Comparison of ENCODE assay signal across 19 mouse cellular contexts in the genomic region with DNA sequence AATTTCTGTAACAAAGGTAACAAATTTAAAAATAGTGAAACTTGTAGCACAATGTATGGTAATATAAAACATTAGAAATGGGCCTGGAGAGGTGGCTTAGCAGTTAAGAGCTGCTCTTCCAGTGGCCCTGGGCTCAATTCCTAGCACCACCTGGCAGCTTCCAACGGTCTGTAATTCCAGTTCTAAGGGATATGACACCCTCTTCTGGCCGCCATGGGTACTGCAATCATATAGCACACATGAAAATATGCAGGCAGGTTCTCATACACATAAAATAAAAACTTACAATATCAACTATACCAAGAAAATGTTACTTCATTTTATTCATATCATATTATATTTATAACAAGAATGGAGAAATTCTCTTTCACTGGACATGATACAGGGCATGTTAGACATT. TPM values are rescaled to one million over a fixed set of nuclear protein-coding genes. Genes with fewer than 3 reads are reported as not detected.
DNase-seq lines count a peak whose midpoint lies in the region; ATAC-seq and TF ChIP-seq lines count a peak whose summit lies in the region.
"Had no signal": no experiment of that assay in that cellular context is flagged by ENCODE, and none has a peak within 500 bp of the region (broad histone marks: within the 10 kb centered on the region; RNA-seq: fewer than 3 reads in every experiment).

No protein-coding gene starts in this region.

- H3K4me3 ChIP-seq in left cerebral cortex, adult 2 months, result no peak overlapping the region
- H3K4me3 ChIP-seq: embryonic facial prominence, embryonic 12.5 days; hindbrain, embryonic 13.5 days; limb, embryonic 13.5 days had no signal

- intact Hi-C loops in left cerebral cortex, adult 2 months (cut with DNase I), result no loop called here
- intact Hi-C loops in left cerebral cortex, postnatal 10 days (cut with DNase I), result no loop called here

- no peak for ATAC-seq in CD4-positive, CD25-positive, alpha-beta regulatory T cell, adult 4 months
- ATAC-seq in megakaryocyte-erythroid progenitor cell, adult 5-6 weeks (replicated peaks; ENCODE audit: low FRiP score, low TSS enrichment, poor library complexity, severe bottlenecking), result no peak
- ATAC-seq: activated CD4-positive, CD25-positive, alpha-beta regulatory T cell, adult 4 months; midbrain, embryonic 16.5 days had no signal

- TF ChIP-seq CTCF in left cerebral cortex, adult 2 months (IDR thresholded peaks at IDR 0.05), result peak; percentile 23

- H3K27ac ChIP-seq in left cerebral cortex, adult 2 months, result no peak overlapping the region
- H3K27ac ChIP-seq: embryonic facial prominence, embryonic 12.5 days; hindbrain, embryonic 13.5 days; kidney, postnatal 0 days; limb, embryonic 13.5 days had no signal

- peak; percentile 24 for DNase-seq in CD4-positive, CD25-positive, alpha-beta regulatory T cell, adult 2 months (ENCODE audit: low read depth, low spot score)
- DNase-seq in left cerebral cortex, adult 2 months (ENCODE audit: extremely low spot score in 1 of 2, low spot score in 2 of 2), result no peak
- no peak for DNase-seq in left cerebral cortex, postnatal 10 days (ENCODE audit: extremely low spot score in 1 of 2, low spot score in 2 of 2)
- DNase-seq in 3T3-L1 (ENCODE audit: low read depth, low spot score), result peak; percentile 23
- DNase-seq in R1 (ENCODE audit: low read depth, low spot score), result peak; percentile 46
- DNase-seq in cerebellum, adult 11 months, result no peak
- DNase-seq: adrenal gland, postnatal 36 days; cerebellum, adult 8-10 months; gastrocnemius, postnatal 10 days; kidney, adult 11 months; right cerebral cortex, adult 18-20 months had no signal

RNA-seq across cellular contexts. Expression of gene Hdc, which starts 21.2 kb away (rescaled TPM):
- polyA plus RNA-seq in CD4-positive, CD25-positive, alpha-beta regulatory T cell, adult 4 months (2017; shearing (Covaris generic)), result under 1 TPM; 0.42 to 0.61 TPM
- 1 to 10 TPM; 1.9 to 2.0 TPM for total RNA-seq in left cerebral cortex, adult 2 months (2021)
- under 1 TPM; 0.41 to 0.54 TPM for total RNA-seq in left cerebral cortex, postnatal 10 days (2021)
- 0.92 and 1.3 TPM in 2 replicates for total RNA-seq in megakaryocyte-erythroid progenitor cell, adult 5-6 weeks (2014; fragmentation: Nextera tagmentation)
- total RNA-seq in megakaryocyte-erythroid progenitor cell, adult 5-6 weeks (2017), result 0.46 and 2.6 TPM in 2 replicates

RNA-seq across cellular contexts. Expression of gene Gabpb1, which starts 35.8 kb away (rescaled TPM):
- 10 to 100 TPM; 55.8 to 63.8 TPM for polyA plus RNA-seq in CD4-positive, CD25-positive, alpha-beta regulatory T cell, adult 4 months (2017; shearing (Covaris generic))
- 10 to 100 TPM; 21.0 to 22.1 TPM for total RNA-seq in left cerebral cortex, adult 2 months (2021)
- 10 to 100 TPM; 21.2 to 22.5 TPM for total RNA-seq in left cerebral cortex, postnatal 10 days (2021)
- 26.1 and 35.4 TPM in 2 replicates for total RNA-seq in megakaryocyte-erythroid progenitor cell, adult 5-6 weeks (2014; fragmentation: Nextera tagmentation)
- total RNA-seq in megakaryocyte-erythroid progenitor cell, adult 5-6 weeks (2017), result 32.0 and 36.5 TPM in 2 replicates

Comparison
In these comparisons a context has a peak if more than half of its experiments do, and no peak if none do; other contexts are left out.
1. DNase-seq: peak in CD4-positive, CD25-positive, alpha-beta regulatory T cell, adult 2 months (single experiment), 3T3-L1 (single experiment) and R1 (single experiment); none in left cerebral cortex, adult 2 months (0 of 2), left cerebral cortex, postnatal 10 days (0 of 2) and cerebellum, adult 11 months (single experiment).